Mouse (Mus musculus): ENCODE results near the gene Tbx6. TPM values are rescaled to one million over a fixed set of nuclear protein-coding genes. Genes with fewer than 3 reads are reported as not detected.

The Tbx6 gene
- polyA plus RNA-seq, 1 experiment from 2014 or later: 0.56 TPM

GRCm38 (mm10) chr7:126779983-126780970 lies 1.0 kb upstream of the Tbx6 start:
- WGBS: 1% methylated on average over 21 of the region's 21 CpGs
- peak; percentile 93 for TF ChIP-seq CTCF (IDR thresholded peaks at IDR 0.05)
- TF ChIP-seq EP300 (IDR thresholded peaks at IDR 0.05): no peak
- H3K4me1 ChIP-seq (ENCODE audit: insufficient read depth, low read depth, low read length): peaks cover 29% of the 10 kb centered on the region
- peak overlapping the region; percentile 28 for H3K4me3 ChIP-seq (ENCODE audit: low read depth, low read length)
- peak; percentile 54 for ATAC-seq
- DNase-seq (ENCODE audit: low spot score): peak; percentile 91
- H3K27ac ChIP-seq (ENCODE audit: low read length): peak overlapping the region; percentile 43
- 0 out of 2 replicates have a peak, but pooled peaks cover 7% of the 10 kb centered on the region for H3K36me3 ChIP-seq (ENCODE audit: insufficient read depth, low read length)
- no peaks in the 10 kb centered on the region for H3K27me3 ChIP-seq (replicated peaks; ENCODE audit: insufficient read depth, low read length)
- H3K9me3 ChIP-seq (ENCODE audit: low read length): no peaks in the 10 kb centered on the region
- H3K9ac ChIP-seq (replicated peaks; ENCODE audit: low read depth): 0 out of 2 replicates have a peak overlapping the region, but pooled peaks have one; percentile 16
- peak overlapping the region; percentile 72 for H3K4me2 ChIP-seq (replicated peaks; ENCODE audit: low read depth, low read length)

GRCm38 (mm10) chr7:126781661-126782370 lies 533 bp downstream of the Tbx6 start:
- Histone ChIP-seq H3K36me3 (ENCODE audit: insufficient read depth, low read length) (peaks cover 18% of the 10 kb centered on the region), H3K27ac (ENCODE audit: low read length) (no peak overlapping the region), H3K27me3 (replicated peaks; ENCODE audit: insufficient read depth, low read length) (no peaks in the 10 kb centered on the region), H3K4me3 (ENCODE audit: low read depth, low read length) (no peak overlapping the region), H3K9ac (replicated peaks; ENCODE audit: low read depth) (no peak overlapping the region), H3K9me3 (ENCODE audit: low read length) (no peaks in the 10 kb centered on the region), H3K4me2 (replicated peaks; ENCODE audit: low read depth, low read length) (peak overlapping the region; percentile 72; the same call in 1 of the 2 replicates), H3K4me1 (ENCODE audit: insufficient read depth, low read depth, low read length) (peaks cover 26% of the 10 kb centered on the region)
- 47% methylated on average over 11 of the region's 11 CpGs for WGBS
- ATAC-seq (no peak), DNase-seq (ENCODE audit: low spot score) (no peak)
- TF ChIP-seq EP300 (IDR thresholded peaks at IDR 0.05) (no peak), CTCF (IDR thresholded peaks at IDR 0.05) (no peak)

- no peak overlapping the region for H3K9ac ChIP-seq (replicated peaks; ENCODE audit: low read depth)
- WGBS: 73% methylated on average over 13 of the region's 13 CpGs
- H3K9me3 ChIP-seq (ENCODE audit: low read length): no peaks in the 10 kb centered on the region
- peaks cover 27% of the 10 kb centered on the region for H3K36me3 ChIP-seq (ENCODE audit: insufficient read depth, low read length)
- no peak overlapping the region for H3K27ac ChIP-seq (ENCODE audit: low read length)
- TF ChIP-seq EP300 (IDR thresholded peaks at IDR 0.05) (no peak), CTCF (IDR thresholded peaks at IDR 0.05) (no peak)
- no peak overlapping the region for H3K4me3 ChIP-seq (ENCODE audit: low read depth, low read length)
- H3K4me2 ChIP-seq (replicated peaks; ENCODE audit: low read depth, low read length): no peak overlapping the region
- peaks cover 21% of the 10 kb centered on the region for H3K4me1 ChIP-seq (ENCODE audit: insufficient read depth, low read depth, low read length)
- DNase-seq (ENCODE audit: low spot score): no peak
- ATAC-seq: no peak
- H3K27me3 ChIP-seq (replicated peaks; ENCODE audit: insufficient read depth, low read length): no peaks in the 10 kb centered on the region
Observed at GRCm38 (mm10) chr7:126782693-126783092, 1.4 kb downstream of the Tbx6 start.

GRCm38 (mm10) chr7:126784469-126784868 lies 3.2 kb downstream of the Tbx6 start:
- no peaks in the 10 kb centered on the region for H3K9me3 ChIP-seq (ENCODE audit: low read length)
- no peak for TF ChIP-seq CTCF (IDR thresholded peaks at IDR 0.05)
- no peak for TF ChIP-seq EP300 (IDR thresholded peaks at IDR 0.05)
- H3K4me3 ChIP-seq (ENCODE audit: low read depth, low read length): no peak overlapping the region
- peaks cover 33% of the 10 kb centered on the region for H3K36me3 ChIP-seq (ENCODE audit: insufficient read depth, low read length)
- H3K4me1 ChIP-seq (ENCODE audit: insufficient read depth, low read depth, low read length): peaks cover 15% of the 10 kb centered on the region
- H3K27ac ChIP-seq (ENCODE audit: low read length): no peak overlapping the region
- ATAC-seq: no peak
- DNase-seq (ENCODE audit: low spot score): no peak
- 75% methylated on average over 6 of the region's 7 CpGs for WGBS
- no peak overlapping the region for H3K9ac ChIP-seq (replicated peaks; ENCODE audit: low read depth)
- no peak overlapping the region for H3K4me2 ChIP-seq (replicated peaks; ENCODE audit: low read depth, low read length)
- H3K27me3 ChIP-seq (replicated peaks; ENCODE audit: insufficient read depth, low read length): no peaks in the 10 kb centered on the region

- DNase-seq (ENCODE audit: low spot score) (no peak), ATAC-seq (no peak)
- no peak for TF ChIP-seq CTCF (IDR thresholded peaks at IDR 0.05)
- H3K9me3 ChIP-seq (ENCODE audit: low read length): no peaks in the 10 kb centered on the region
- WGBS: 74% methylated on average over 4 of the region's 4 CpGs
- peaks cover 39% of the 10 kb centered on the region for H3K36me3 ChIP-seq (ENCODE audit: insufficient read depth, low read length)
- H3K27ac ChIP-seq (ENCODE audit: low read length): no peak overlapping the region
- H3K4me2 ChIP-seq (replicated peaks; ENCODE audit: low read depth, low read length): no peak overlapping the region
- H3K27me3 ChIP-seq (replicated peaks; ENCODE audit: insufficient read depth, low read length): no peaks in the 10 kb centered on the region
- peaks cover 12% of the 10 kb centered on the region for H3K4me1 ChIP-seq (ENCODE audit: insufficient read depth, low read depth, low read length)
- H3K9ac ChIP-seq (replicated peaks; ENCODE audit: low read depth): no peak overlapping the region
- H3K4me3 ChIP-seq (ENCODE audit: low read depth, low read length): no peak overlapping the region
Observed at GRCm38 (mm10) chr7:126785056-126785455, 3.8 kb downstream of the Tbx6 start.

- no peak overlapping the region for H3K4me2 ChIP-seq (replicated peaks; ENCODE audit: low read depth, low read length)
- no peaks in the 10 kb centered on the region for H3K27me3 ChIP-seq (replicated peaks; ENCODE audit: insufficient read depth, low read length)
- H3K4me3 ChIP-seq (ENCODE audit: low read depth, low read length): no peak overlapping the region
- no peak for TF ChIP-seq EP300 (IDR thresholded peaks at IDR 0.05)
- no peak for TF ChIP-seq CTCF (IDR thresholded peaks at IDR 0.05)
- ATAC-seq (no peak), DNase-seq (ENCODE audit: low spot score) (no peak)
- H3K27ac ChIP-seq (ENCODE audit: low read length): no peak overlapping the region
- 91% methylated on average over 14 of the region's 14 CpGs for WGBS
- peaks cover 40% of the 10 kb centered on the region for H3K36me3 ChIP-seq (ENCODE audit: insufficient read depth, low read length)
- no peaks in the 10 kb centered on the region for H3K9me3 ChIP-seq (ENCODE audit: low read length)
- peaks cover 6% of the 10 kb centered on the region for H3K4me1 ChIP-seq (ENCODE audit: insufficient read depth, low read depth, low read length)
- H3K9ac ChIP-seq (replicated peaks; ENCODE audit: low read depth): no peak overlapping the region
Observed at GRCm38 (mm10) chr7:126786142-126786541, 4.9 kb downstream of the Tbx6 start.
